Mouse (Mus musculus) hindbrain, embryonic 14.5 days (tissue): ENCODE results near the gene Rab4b. TPM values are rescaled to one million over a fixed set of nuclear protein-coding genes. Genes with fewer than 3 reads are reported as not detected.

Experiments used
- ATAC-seq: fragments of 200-750 bp; cut with Nextera tagmentation; 2 replicates; pipeline ENCODE4 v1.8.0; 2017; ENCODE audit warnings: moderate number of reproducible peaks, mild to moderate bottlenecking, moderate TSS enrichment, moderate library complexity; ENCODE audit not compliant: low FRiP score
- DNase-seq: peaks from one replicate; pipeline ENCODE4 v3.0.0-alpha.2; 2015; ENCODE audit warnings: low spot score
- H3K27ac ChIP-seq: fragments of 300-500 bp; sonication (generic); 2 replicates; pipeline ENCODE4 v1.5.1; 2014; ENCODE audit warnings: mild to moderate bottlenecking, moderate library complexity
- H3K27me3 ChIP-seq: fragments of 300-500 bp; sonication (generic); 2 replicates; pipeline ENCODE4 v1.6.1; 2014; ENCODE audit warnings: mild to moderate bottlenecking, low read length, mixed read lengths; ENCODE audit not compliant: control insufficient read depth, insufficient read depth
- H3K36me3 ChIP-seq: fragments of 300-500 bp; sonication (generic); replicated peaks from 2 replicates; pipeline ENCODE4 v1.6.1; 2014; ENCODE audit not compliant: control insufficient read depth, insufficient read depth
- H3K4me1 ChIP-seq: fragments of 300-500 bp; sonication (generic); replicated peaks from 2 replicates; pipeline ENCODE4 v1.6.1; 2014; ENCODE audit warnings: antibody characterized with exemption, low read length, mixed read lengths; ENCODE audit not compliant: control insufficient read depth, insufficient read depth
- H3K4me2 ChIP-seq: fragments of 300-500 bp; sonication (generic); replicated peaks from 2 replicates; pipeline ENCODE4 v1.6.1; 2014; ENCODE audit warnings: mild to moderate bottlenecking, moderate library complexity
- H3K4me3 ChIP-seq: fragments of 300-500 bp; sonication (generic); replicated peaks from 2 replicates; pipeline ENCODE4 v1.5.1; 2014; ENCODE audit warnings: mild to moderate bottlenecking, low read length
- H3K9ac ChIP-seq: fragments of 300-500 bp; sonication (generic); 2 replicates; pipeline ENCODE4 v1.6.1; 2014
- H3K9me3 ChIP-seq: fragments of 300-500 bp; sonication (generic); 2 replicates; pipeline ENCODE4 v1.6.1; 2016; ENCODE audit warnings: low read length; ENCODE audit not compliant: control insufficient read depth
- WGBS: fragments of 180-500 bp; shearing (Covaris S2); extraction: QIAGEN DNeasy Blood & Tissue Kit; methylation state at CpG from one replicate; pipeline ENCODE4 v1.1.7; 2014; 5-methylcytosine and 5-hydroxymethylcytosine counted together
- polyA plus RNA-seq: library from polyadenylated mRNA; unstranded; fragments of >200 nt; fragmentation: Nextera tagmentation; extraction: Ambion mirVana; gene quantifications from 2 replicates; pipeline ENCODE4 v1.2.1, GENCODE M21; 2014

Gene Rab4b
- polyA plus RNA-seq, 1 experiment from 2014 or later, result 102 TPM

GRCm38 (mm10) chr7:27153205-27153764, 25.4 kb downstream of the Rab4b start, which contains the start of gene Cyp2t4:
Gene Cyp2t4 (plus strand): TSS chr7:27153714.
- H3K4me1 ChIP-seq, result no peaks in the 10 kb centered on the region
- DNase-seq (no peak), ATAC-seq (no peak)
- no peaks in the 10 kb centered on the region for H3K27me3 ChIP-seq
- H3K9ac ChIP-seq, result no peak within 1 kb of the TSS
- H3K36me3 ChIP-seq, result peaks cover 13% of the 10 kb centered on the region
- H3K4me2 ChIP-seq, result no peak within 1 kb of the TSS
- no peak within 1 kb of the TSS for H3K27ac ChIP-seq
- whole genome bisulfite sequencing, result 74% methylated on average over 10 of the region's 10 CpGs
- H3K9me3 ChIP-seq, result no peaks in the 10 kb centered on the region
- no peak within 1 kb of the TSS for H3K4me3 ChIP-seq

GRCm38 (mm10) chr7:27136410-27136996, 42.2 kb downstream of the Rab4b start:
- 69% methylated on average over 8 of the region's 8 CpGs for WGBS
- no peak for DNase-seq
- no peaks in the 10 kb centered on the region for H3K27me3 ChIP-seq

GRCm38 (mm10) chr7:27133757-27134156, 44.9 kb downstream of the Rab4b start:
- 82% methylated on average over 4 of the region's 4 CpGs for WGBS
- H3K36me3 ChIP-seq, result no peaks in the 10 kb centered on the region
- H3K9ac ChIP-seq, result no peak overlapping the region
- no peak overlapping the region for H3K4me2 ChIP-seq
- no peaks in the 10 kb centered on the region for H3K27me3 ChIP-seq
- ATAC-seq (no peak), DNase-seq (no peak)
- no peak overlapping the region for H3K4me3 ChIP-seq
- H3K4me1 ChIP-seq, result no peaks in the 10 kb centered on the region
- no peak overlapping the region for H3K27ac ChIP-seq
- no peaks in the 10 kb centered on the region for H3K9me3 ChIP-seq

More at GRCm38 (mm10) chr7:27136410-27136996, 42.2 kb downstream of the Rab4b start:
- H3K27ac ChIP-seq, result no peak overlapping the region
- 0 out of 2 replicates have a peak, but pooled peaks cover 4% of the 10 kb centered on the region for H3K9me3 ChIP-seq
- H3K4me3 ChIP-seq, result no peak overlapping the region
- H3K36me3 ChIP-seq, result no peaks in the 10 kb centered on the region
- H3K4me1 ChIP-seq, result no peaks in the 10 kb centered on the region
- no peak overlapping the region for H3K9ac ChIP-seq
- H3K4me2 ChIP-seq, result no peak overlapping the region
- ATAC-seq, result no peak

DNA sequence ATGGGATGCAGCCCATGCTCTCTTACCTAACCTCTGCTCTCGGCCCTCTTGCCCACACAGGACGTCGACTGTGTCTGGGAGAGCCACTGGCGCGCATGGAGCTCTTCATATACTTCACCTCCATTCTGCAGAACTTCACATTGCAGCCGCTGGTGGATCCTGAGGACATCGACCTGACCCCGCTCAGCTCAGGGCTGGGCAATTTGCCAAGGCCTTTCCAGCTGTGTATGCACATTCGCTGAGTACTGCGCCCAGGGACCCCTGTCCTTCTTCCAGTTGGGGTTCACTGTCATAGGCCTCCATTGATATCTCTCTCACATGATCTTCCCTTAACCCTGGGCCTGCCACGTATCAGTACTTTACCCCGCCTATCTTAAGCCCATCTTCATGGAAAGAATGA, 45.5 kb downstream of the Rab4b start:
- Histone ChIP-seq H3K9ac (no peak overlapping the region), H3K4me2 (no peak overlapping the region), H3K27me3 (no peaks in the 10 kb centered on the region), H3K9me3 (no peaks in the 10 kb centered on the region), H3K27ac (no peak overlapping the region), H3K4me3 (no peak overlapping the region), H3K4me1 (no peaks in the 10 kb centered on the region), H3K36me3 (no peaks in the 10 kb centered on the region)
- ATAC-seq (no peak; the same call in 1 of the 2 replicates), DNase-seq (no peak)
- 74% methylated on average over 12 of the region's 12 CpGs for WGBS

- Histone ChIP-seq H3K36me3 (no peaks in the 10 kb centered on the region), H3K4me3 (no peak overlapping the region), H3K27ac (no peak overlapping the region), H3K4me2 (no peak overlapping the region; the same call in 1 of the 2 replicates), H3K9ac (no peak overlapping the region), H3K4me1 (no peaks in the 10 kb centered on the region), H3K9me3 (no peaks in the 10 kb centered on the region), H3K27me3 (no peaks in the 10 kb centered on the region)
- DNase-seq (peak; percentile 71), ATAC-seq (no peak)
- WGBS, result 15% methylated on average over 10 of the region's 10 CpGs
Measured at GRCm38 (mm10) chr7:27132588-27132987, 46.1 kb downstream of the Rab4b start.

DNA sequence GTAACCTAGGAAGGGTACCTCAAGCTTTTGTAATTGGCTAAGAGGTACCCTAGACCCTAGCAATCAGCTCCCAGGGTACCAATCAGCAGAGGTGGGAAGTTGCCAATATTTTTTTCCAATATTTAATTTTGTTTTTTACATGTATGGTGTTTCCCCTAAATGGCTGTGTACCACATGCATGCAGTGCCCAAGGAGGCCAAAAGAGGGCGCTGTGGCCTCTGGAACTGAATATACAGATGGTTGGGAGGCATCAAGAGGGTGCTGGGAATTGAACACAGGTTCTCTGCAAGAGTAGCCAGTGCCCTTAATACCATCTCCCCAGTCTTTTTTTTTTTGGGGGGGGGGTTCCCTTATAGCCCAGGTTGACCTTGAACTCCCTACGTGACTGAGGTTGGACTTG, 47.3 kb downstream of the Rab4b start:
- Histone ChIP-seq H3K4me1 (no peaks in the 10 kb centered on the region), H3K4me2 (no peak overlapping the region), H3K4me3 (no peak overlapping the region), H3K9ac (no peak overlapping the region), H3K36me3 (no peaks in the 10 kb centered on the region), H3K9me3 (no peaks in the 10 kb centered on the region), H3K27ac (no peak overlapping the region), H3K27me3 (no peaks in the 10 kb centered on the region)
- 67% methylated on average over 2 of the region's 2 CpGs for WGBS
- DNase-seq (no peak), ATAC-seq (no peak)

DNA sequence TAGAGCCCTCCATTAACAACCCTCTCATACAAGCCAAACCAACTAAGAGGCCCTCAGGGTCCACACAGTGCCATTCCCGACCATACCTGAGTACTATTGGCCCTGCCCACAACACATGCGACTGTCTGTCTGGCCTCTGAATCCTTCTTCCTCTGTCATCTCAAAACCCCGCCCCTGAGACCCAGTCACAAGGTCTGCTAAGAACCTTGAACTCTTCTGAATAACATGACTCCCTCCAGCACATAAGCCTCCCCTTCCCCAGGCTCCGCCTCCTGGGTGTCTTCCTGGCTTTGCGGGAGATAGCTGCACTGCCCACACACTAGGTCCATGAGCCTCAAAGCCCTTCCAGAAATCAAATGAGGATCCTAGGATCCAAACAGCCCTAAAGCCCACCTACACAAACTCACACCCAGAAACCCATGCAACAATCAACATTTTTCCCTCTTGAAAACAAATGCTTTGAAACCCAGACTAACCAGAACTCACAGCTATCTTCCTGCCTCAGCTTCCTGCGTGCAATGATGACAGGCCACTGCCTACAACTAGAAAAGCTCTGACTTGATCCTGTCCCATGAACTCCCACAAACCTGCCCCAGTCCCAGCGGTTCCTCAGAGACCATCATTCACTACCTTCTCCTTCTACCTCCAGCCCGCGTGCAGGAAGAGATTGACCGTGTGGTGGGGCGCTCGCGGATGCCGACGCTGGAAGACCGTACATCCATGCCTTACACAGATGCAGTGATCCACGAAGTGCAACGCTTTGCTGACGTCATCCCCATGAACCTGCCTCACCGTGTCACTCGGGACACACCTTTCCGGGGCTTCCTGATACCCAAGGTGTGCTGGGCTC, 48.0 kb downstream of the Rab4b start:
- Histone ChIP-seq H3K9me3 (no peaks in the 10 kb centered on the region), H3K4me2 (no peak overlapping the region), H3K27me3 (no peaks in the 10 kb centered on the region), H3K36me3 (no peaks in the 10 kb centered on the region), H3K4me1 (no peaks in the 10 kb centered on the region), H3K4me3 (no peak overlapping the region), H3K9ac (no peak overlapping the region), H3K27ac (no peak overlapping the region)
- 90% methylated on average over 22 of the region's 22 CpGs for WGBS
- peak; percentile 29; the same call in 1 of the 2 replicates for ATAC-seq
- no peak for DNase-seq

GRCm38 (mm10) chr7:27129811-27130210, 48.9 kb downstream of the Rab4b start:
- Histone ChIP-seq H3K4me2 (no peak overlapping the region), H3K4me1 (no peaks in the 10 kb centered on the region), H3K4me3 (no peak overlapping the region), H3K9ac (no peak overlapping the region), H3K9me3 (no peaks in the 10 kb centered on the region), H3K27ac (no peak overlapping the region), H3K27me3 (no peaks in the 10 kb centered on the region), H3K36me3 (no peaks in the 10 kb centered on the region)
- DNase-seq (no peak), ATAC-seq (no peak)
- 90% methylated on average over 12 of the region's 12 CpGs for WGBS

DNA sequence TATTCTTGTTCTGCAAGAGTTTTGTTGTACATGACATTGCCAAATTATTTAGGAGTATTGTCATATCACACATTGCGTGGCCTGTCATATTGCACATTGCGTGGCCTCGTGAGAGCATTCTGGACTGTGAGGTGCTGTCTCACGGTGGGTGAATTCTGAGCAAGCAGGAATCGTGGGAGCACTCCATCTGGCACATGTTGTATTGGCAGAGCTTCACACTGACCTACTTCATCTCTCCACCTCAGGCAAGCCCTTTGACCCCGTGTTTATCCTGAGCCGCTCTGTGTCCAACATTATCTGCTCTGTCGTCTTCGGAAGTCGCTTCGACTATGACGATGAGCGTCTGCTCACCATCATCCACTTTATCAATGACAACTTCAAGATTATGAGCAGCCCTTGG, 49.8 kb downstream of the Rab4b start:
- Histone ChIP-seq H3K4me2 (no peak overlapping the region), H3K36me3 (no peaks in the 10 kb centered on the region), H3K27ac (no peak overlapping the region), H3K27me3 (no peaks in the 10 kb centered on the region), H3K9me3 (no peaks in the 10 kb centered on the region), H3K9ac (no peak overlapping the region), H3K4me1 (no peaks in the 10 kb centered on the region), H3K4me3 (no peak overlapping the region)
- ATAC-seq, result no peak
- WGBS, result 92% methylated on average over 13 of the region's 13 CpGs
- no peak for DNase-seq
